Mouse (Mus musculus) cerebellum, postnatal 14 days (tissue): Measurements from ENCODE around the gene Piwil4.

ENCODE experiments used
- DNase-seq, 2 experiments: peaks; one replicate each; pipeline ENCODE4 v3.0.0; 2021; ENCODE audit warnings: mixed read lengths in 2 of 2

Gene Piwil4

DNA sequence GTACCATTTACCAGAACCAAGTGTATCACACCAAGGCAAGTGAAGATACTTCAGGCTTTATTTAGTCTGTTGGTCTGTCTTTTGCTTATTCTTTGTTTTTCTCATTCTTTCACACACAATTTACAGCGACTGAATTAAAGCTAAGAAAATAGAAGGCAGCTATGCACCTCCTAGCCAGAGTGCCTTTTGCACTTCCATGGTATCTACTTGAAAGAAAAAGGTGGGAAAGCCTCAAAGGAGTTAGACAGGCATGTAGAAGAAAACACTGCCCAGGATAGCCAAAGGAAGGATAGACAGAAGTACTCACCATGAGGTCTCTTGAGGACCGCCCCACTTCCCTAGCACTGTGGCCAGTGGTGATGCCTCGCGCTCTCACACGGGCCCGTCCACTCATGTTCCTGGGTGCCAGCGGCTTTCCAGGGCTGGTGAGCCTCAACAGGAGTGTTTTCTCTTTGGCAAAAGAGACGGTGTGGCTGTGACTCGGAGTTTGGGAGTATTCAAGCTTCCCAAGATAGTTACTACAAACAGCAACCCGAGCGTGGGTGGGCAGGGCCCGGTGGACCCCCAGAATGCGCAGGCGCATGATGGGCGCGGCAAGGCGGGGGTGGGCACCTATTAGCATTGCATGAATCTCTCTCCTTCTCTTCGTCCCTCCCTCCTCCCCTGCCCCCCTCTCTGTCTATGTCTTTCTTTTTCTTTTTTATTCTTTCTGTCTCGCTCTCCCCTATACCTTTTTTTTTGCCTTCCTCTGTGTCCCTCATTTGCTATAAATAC is at the start of gene Piwil4:
Gene Piwil4, minus strand, starts transcription at position 583 of the 774 bp plus-strand sequence.
- no peak for DNase-seq

DNA sequence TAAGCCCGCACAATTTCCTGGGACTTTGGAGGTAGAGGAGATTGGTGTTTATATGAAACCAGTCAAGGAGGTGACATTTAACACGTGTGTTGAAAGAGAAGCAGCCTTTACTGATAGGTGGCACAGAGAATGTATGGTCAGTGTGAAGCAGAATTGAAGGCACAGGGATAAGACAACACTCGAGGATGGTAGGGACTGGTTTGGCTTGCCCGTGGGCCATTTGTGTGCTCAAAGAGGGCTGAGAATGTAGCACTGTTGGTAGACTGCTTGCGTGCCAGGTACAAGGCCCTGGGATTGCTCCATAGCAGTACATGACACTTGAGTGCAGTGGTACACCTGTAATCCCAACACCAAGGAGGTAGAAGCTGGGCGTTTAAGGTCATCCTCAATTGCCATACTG is 46.8 kb upstream of the Piwil4 start:
- DNase-seq, result no peak

DNA sequence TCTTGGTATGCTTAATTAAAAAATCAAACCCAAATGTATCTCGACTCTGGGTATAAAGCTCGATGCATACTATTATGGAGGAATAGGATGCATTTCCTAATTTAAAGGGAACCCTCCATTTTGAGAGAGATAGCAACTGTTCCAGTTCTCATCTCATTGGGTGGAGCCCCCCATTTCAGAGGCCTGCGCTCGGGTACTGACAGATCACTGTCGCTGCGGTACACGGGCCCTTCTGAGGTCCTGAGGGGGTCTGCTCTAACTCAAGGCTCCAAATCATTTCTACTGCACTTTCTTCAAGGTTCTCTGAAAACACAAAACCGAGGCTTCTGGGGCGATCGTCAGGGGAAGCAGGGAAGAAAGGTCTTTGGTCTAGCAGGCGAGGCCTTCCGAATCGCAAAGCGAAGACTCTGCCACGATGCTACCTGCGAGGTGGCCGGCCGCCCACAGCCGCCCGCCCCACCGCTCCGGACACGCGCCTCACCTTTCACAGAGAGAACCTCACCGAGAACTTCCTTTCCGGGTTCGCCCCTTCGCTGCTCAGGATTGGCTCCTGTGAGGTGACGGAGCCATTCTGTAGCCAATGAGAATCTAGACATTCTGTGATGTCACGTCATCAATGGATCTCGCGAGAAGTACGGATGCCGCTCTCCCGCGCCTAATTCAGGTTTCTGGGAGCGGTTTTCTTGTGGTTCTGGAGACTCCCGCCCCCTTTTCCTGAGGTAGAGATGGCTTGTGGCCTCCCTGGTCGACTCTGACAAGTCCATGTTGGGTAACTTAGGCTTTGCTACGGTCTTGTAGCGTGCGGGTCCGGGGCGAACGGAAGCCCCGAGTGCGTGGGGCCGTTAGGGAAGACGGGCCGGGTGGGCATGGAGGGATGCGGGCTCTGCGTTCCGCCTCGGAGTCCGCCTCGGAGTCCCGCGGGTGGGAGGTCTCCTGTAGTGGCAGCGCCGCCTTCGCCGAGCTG is 43.8 kb upstream of the Piwil4 start, which contains the start of the genes Mre11a and Ankrd49:
Gene Mre11a, plus strand, starts transcription at position 616 of the 964 bp plus-strand sequence.
Gene Ankrd49, minus strand, starts transcription at position 818 of the 964 bp plus-strand sequence.
- peak; percentile 91 to 94 for DNase-seq

GRCm38 (mm10) chr9:14778341-14778740 is 37.8 kb upstream of the Piwil4 start:
- no peak for DNase-seq

DNA sequence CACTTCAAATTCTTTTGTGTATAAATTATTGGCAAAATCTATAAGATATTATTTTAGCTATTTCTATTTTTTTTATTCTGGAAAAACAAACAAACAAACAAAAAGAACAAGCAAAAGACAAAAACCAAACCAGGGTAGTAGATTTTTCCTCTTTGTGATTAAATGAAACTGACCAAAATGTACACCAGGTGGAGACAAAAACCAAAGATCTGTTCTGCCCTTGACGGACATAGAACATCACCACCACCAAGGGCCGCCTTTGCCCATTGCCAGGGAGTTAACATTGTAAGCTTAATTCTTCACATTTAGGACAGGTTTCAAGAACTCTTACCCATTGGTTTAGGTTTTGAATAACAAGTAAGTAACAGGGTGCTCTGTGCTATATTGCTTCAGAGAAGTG is 33.3 kb upstream of the Piwil4 start:
- DNase-seq, result peak; percentile 18 to 25

DNA sequence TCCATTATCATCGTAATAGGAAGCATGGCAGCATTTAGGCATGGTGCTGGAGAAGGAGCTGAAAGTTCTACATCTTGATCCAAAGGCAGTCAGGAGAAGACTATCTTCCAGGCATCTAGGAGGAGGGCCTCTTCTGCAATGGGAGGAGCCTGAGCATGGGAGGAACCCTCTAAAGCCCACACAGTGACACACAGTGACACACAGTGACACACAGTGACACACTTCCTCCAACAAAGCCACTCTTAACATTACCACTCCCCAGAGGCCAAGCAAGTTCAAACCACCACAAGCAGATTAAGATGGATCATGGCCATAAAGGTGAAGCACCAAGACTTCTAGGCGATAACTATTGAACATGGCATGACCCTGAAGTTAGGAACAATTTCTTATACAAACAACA is 31.5 kb upstream of the Piwil4 start:
- DNase-seq, result no peak

DNA sequence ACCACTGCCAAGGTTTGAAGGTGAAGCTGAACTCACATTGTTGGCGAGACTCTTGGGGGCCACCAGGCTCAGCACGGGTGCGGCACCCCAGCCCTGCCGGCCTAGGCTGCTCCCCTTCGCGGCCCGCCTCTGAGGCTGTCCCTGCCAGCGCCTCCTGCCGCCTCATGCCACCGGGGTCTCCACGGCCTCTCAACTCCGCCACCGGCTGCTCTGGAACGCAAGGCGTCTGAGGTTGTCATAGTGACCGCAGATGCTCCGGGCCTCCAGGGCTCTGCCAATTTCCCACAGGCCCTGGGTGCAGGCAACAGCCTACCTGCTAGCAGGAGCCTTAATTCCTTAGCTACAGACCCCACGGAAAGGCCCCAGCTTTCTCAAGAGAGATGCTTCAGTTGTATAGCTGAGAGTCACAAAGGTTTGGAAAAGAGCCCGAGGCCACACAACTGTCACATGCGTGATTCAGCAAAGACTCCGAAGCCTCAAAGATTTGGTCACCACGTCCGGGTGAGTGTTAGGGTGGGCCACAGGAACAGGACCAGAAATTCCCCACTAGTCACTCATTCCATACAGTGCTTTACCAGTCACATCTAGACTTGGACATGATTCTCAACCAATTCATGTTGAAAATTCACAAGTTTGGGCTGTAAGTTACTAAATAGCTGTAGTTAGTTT is 30.4 kb upstream of the Piwil4 start, which contains the start of gene 1700012B09Rik:
Gene 1700012B09Rik, minus strand, starts transcription at position 228 of the 669 bp plus-strand sequence.
- DNase-seq, result no peak

DNA sequence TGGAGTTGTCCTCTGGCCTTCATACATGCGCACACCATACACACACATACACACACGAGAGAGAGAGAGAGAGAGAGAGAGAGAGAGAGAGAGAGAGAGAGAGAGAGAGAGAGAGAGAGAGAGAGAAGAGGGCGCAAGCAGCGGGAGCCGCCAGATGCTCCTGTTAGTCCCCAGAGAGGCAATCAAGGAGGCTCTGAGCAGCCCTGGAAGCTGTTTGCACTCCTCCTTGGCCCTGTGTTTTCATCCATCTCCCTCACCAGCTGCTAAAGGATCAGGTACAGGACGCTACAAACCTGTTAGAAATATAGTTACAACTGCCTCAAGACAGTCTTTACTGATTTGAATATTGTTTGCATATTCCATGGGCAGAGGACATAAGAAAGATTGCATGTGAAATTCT is 29.3 kb upstream of the Piwil4 start:
- DNase-seq, result no peak

GRCm38 (mm10) chr9:14764765-14765164 is 24.2 kb upstream of the Piwil4 start:
- peak; percentile 60 to 73 for DNase-seq

DNA sequence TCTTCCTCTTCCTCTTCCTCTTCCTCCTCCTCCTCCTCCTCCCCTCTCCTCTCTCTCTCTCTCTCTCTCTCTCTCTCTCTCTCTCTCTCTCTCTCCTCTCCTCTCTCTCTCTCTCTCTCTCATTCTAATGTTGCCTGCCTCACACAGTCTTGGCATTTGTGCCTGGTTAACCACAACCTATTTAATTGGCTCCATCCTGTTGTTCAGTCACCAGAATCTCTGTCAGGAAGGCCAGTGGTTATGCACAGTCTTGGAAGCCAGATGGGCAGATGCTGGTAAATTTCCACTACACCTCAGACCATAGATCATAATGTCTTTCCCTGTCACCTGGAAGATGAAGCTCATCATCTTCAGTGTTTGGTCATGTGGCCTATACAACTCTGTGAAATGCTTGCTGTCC is 18.7 kb upstream of the Piwil4 start:
- no peak for DNase-seq

GRCm38 (mm10) chr9:14758590-14758989 is 18.1 kb upstream of the Piwil4 start:
- DNase-seq, result no peak

- no peak for DNase-seq
Measured at GRCm38 (mm10) chr9:14754469-14754868, 13.9 kb upstream of the Piwil4 start.

DNA sequence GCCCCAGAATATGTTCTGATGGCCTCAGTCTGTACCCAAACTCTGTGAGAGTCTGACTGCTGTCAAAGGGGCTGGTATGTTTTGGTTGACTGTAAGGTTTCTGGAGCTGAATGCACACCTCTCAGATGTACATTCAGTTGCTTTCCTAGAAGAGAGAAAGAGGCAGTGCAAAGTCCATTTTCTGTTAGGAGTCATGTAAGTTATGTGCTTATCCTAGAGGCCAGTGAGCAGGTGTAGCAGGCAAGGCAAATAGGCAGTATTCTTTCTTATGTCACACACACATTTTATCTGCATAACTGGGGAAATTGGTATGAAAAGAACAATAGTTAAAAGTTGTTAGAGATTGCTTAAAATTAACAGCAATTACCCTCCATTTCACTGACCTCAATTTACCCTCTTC is 13.4 kb upstream of the Piwil4 start:
- no peak for DNase-seq

DNA sequence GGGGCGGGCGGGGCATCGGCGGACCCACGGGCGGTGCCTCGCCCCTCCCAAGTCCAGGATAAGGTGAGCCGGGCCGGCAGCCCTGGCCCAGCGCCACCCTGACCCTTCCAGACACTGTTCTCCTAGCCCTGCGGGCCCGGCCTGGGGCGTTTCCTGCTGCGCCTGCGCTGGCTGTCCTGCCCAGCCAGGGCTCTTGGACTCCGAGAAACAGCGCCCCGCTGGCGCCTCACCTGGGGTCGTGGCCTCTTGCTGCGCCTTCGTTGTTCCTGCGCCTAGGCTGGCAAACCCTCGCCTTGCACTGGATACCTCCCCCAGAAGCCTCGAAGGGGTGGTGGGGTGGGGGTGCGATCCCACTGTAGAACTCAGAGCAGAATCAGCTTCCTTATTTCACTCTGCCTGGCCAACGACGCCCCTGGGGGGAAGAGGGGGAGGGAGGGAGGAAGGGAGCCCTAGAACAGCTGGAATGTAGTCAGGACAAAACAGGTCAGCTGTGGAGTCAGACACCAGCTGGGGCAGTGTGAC is 11.5 kb upstream of the Piwil4 start, which contains the start of gene Fut4:
Gene Fut4, minus strand, starts transcription at position 393 of the 522 bp plus-strand sequence.
- DNase-seq, result peak in 1 of 2 experiments; percentile 22

- peak; percentile 4 to 15 for DNase-seq
Measured at GRCm38 (mm10) chr9:14751503-14752000, 11.0 kb upstream of the Piwil4 start.

DNA sequence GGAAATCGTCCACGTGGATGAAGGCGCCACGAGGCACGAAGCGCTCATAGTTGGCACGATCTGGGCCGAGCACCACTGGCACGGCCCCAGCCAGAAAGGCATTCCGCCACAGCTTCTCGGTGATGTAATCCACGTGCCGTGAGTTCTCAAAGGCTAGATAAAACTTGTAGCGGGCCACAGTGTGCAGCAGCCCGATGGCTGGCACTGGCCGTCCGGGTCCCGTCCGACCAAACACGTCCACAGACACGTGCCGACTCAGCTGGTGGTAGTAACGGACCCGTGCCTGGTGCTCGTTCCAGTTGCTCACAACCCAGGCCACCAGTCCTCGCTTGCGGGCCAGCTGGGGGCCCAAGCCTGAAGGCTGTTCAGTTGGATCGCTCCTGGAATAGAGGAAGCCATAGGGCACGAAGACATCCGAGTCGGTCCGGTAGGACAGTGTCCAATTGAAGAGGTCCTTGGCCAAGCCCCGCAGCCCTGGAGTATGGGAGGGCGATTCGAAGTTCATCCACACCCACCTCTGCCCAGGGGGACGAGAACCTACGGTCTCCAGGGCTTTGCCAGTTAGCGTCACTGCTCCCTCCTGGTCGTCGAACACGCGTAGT is 10.5 kb upstream of the Piwil4 start:
- DNase-seq, result peak; percentile 20 to 47

DNA sequence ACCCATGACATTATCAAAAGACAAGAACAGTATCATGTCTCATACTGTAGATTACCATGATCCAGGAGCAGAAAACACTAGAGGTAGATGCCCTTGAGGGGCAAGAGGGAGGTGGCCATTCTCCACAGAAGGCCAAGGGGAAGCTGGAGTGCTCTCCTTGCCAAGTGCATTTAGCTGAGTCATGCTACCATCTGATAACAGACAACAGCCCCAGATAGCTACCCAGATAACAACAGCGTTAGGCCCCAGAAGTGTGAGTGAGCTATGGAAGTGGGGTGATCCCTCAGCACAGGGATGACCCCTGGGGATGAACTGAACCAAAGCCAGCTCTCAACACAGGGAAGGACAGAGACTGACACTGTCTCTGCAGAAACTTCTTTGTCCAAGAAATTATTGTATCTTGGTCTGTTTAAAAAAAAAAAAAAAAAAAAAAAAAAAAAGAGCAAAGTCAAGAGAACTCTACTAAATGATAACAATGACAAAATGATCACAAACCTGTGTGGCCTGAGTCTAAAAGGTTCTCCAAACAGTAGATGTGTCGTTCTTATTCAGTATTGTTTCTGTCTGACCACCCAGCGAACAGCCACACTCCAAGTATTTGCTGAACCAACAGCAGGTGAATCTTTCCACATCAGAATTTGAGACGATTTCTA is 909 bp downstream of the Piwil4 start:
- no peak for DNase-seq

- peak; percentile 22 to 40 for DNase-seq
Measured at GRCm38 (mm10) chr9:14730941-14731541, 9.5 kb downstream of the Piwil4 start.

GRCm38 (mm10) chr9:14728365-14728764 is 12.2 kb downstream of the Piwil4 start:
- DNase-seq, result no peak

- no peak for DNase-seq
Measured at GRCm38 (mm10) chr9:14726629-14727028, 13.9 kb downstream of the Piwil4 start.

DNA sequence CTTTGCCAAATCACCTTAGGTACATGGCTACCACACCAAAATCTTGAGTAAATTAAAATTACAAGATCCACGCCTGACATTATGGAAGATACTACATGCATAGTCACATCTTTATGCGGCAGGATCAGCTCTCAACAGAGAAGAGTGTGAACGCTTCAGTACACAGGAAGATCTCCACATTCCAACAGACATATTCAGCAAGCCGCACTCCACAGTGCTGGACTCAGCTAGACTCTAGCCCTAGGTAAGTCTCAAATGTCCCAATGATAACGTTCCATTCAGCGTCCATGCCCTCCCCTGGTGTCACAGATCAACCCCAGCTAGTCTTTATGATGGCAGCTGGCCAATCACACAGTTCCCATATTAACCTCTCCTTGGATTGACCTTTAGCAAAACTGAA is 14.5 kb downstream of the Piwil4 start:
- DNase-seq, result no peak
